Mouse (Mus musculus) intestine, postnatal 0 days (tissue): ENCODE results near the gene Haus4. TPM values are rescaled to one million over a fixed set of nuclear protein-coding genes. Genes with fewer than 3 reads are reported as not detected.

Experiments used
- ATAC-seq: fragments of 200-750 bp; cut with Nextera tagmentation; 2 replicates; pipeline ENCODE4 v1.8.0; 2017; ENCODE audit warnings: mild to moderate bottlenecking, moderate TSS enrichment, moderate library complexity
- H3K27ac ChIP-seq: fragments of 300-500 bp; sonication (generic); 2 replicates; pipeline ENCODE4 v1.5.1; 2014; ENCODE audit warnings: mild to moderate bottlenecking, low read depth, low read length, moderate library complexity
- H3K27me3 ChIP-seq: fragments of 300-500 bp; sonication (generic); replicated peaks from 2 replicates; pipeline ENCODE4 v1.6.1; 2014; ENCODE audit warnings: low read length, mixed read lengths; ENCODE audit not compliant: control insufficient read depth, insufficient read depth
- H3K36me3 ChIP-seq: fragments of 300-500 bp; sonication (generic); 2 replicates; pipeline ENCODE4 v1.6.1; 2014; ENCODE audit warnings: mild to moderate bottlenecking, moderate library complexity; ENCODE audit not compliant: control insufficient read depth, insufficient read depth
- H3K4me1 ChIP-seq: fragments of 300-500 bp; sonication (generic); replicated peaks from 2 replicates; pipeline ENCODE4 v1.6.1; 2014; ENCODE audit warnings: antibody characterized with exemption, low read length, mixed read lengths; ENCODE audit not compliant: control insufficient read depth, insufficient read depth
- H3K4me2 ChIP-seq: fragments of 300-500 bp; sonication (generic); replicated peaks from 2 replicates; pipeline ENCODE4 v1.6.1; 2014; ENCODE audit warnings: low read depth, mild to moderate bottlenecking, moderate library complexity
- H3K4me3 ChIP-seq: fragments of 300-500 bp; sonication (generic); 2 replicates; pipeline ENCODE4 v1.5.1; 2014; ENCODE audit warnings: low read depth, low read length
- H3K9ac ChIP-seq: fragments of 300-500 bp; sonication (generic); 2 replicates; pipeline ENCODE4 v1.6.1; 2014; ENCODE audit warnings: mild to moderate bottlenecking, low read depth, low read length
- H3K9me3 ChIP-seq: fragments of 300-500 bp; sonication (generic); 2 replicates; pipeline ENCODE4 v1.6.1; 2016; ENCODE audit warnings: mixed run types; ENCODE audit not compliant: control insufficient read depth
- CTCF ChIP-seq: sonication (generic); IDR thresholded peaks from 2 replicates; pipeline ENCODE4 v1.5.1; 2016; ENCODE audit warnings: low read depth, mild to moderate bottlenecking, control low read depth, antibody characterized with exemption, moderate library complexity
- WGBS: fragments of 180-500 bp; shearing (Covaris S2); extraction: QIAGEN DNeasy Blood & Tissue Kit; methylation state at CpG from one replicate; pipeline ENCODE4 v1.1.7; 2014; 5-methylcytosine and 5-hydroxymethylcytosine counted together
- polyA plus RNA-seq: library from polyadenylated mRNA; unstranded; fragments of >200 nt; fragmentation: Nextera tagmentation; extraction: Ambion mirVana; gene quantifications from 2 replicates; pipeline ENCODE4 v1.2.1, GENCODE M21; 2015

Haus4 gene
- polyA plus RNA-seq, 1 experiment from 2014 or later = 28.2 TPM

GRCm38 (mm10) chr14:54575031-54575430, 20.6 kb upstream of the Haus4 start:
- no peak for TF ChIP-seq CTCF
- no peaks in the 10 kb centered on the region for H3K27me3 ChIP-seq
- H3K27ac ChIP-seq = no peak overlapping the region
- peak overlapping the region; percentile 97 for H3K4me2 ChIP-seq
- H3K36me3 ChIP-seq = peaks cover 4% of the 10 kb centered on the region; the same call in 1 of the 2 replicates
- ATAC-seq = no peak
- 14% methylated on average over 8 of the region's 8 CpGs for WGBS
- peak overlapping the region; percentile 78 for H3K4me3 ChIP-seq
- peak overlapping the region; percentile 84; the same call in 1 of the 2 replicates for H3K9ac ChIP-seq
- H3K9me3 ChIP-seq = no peaks in the 10 kb centered on the region
- 0 out of 2 replicates have a peak, but pooled peaks cover 15% of the 10 kb centered on the region for H3K4me1 ChIP-seq

- TF ChIP-seq CTCF = no peak
- Histone ChIP-seq H3K27ac (no peak overlapping the region), H3K9ac (0 out of 2 replicates have a peak overlapping the region, but pooled peaks have one; percentile 4), H3K4me3 (no peak overlapping the region), H3K9me3 (no peaks in the 10 kb centered on the region), H3K36me3 (peaks cover 12% of the 10 kb centered on the region; the same call in 1 of the 2 replicates), H3K4me1 (0 out of 2 replicates have a peak, but pooled peaks cover 15% of the 10 kb centered on the region), H3K27me3 (no peaks in the 10 kb centered on the region), H3K4me2 (peak overlapping the region; percentile 97)
- no peak for ATAC-seq
- 28% methylated on average over 4 of the region's 4 CpGs for WGBS
These were observed 19.8 kb upstream of the Haus4 start for GRCm38 (mm10) chr14:54574253-54574652.

- Histone ChIP-seq H3K36me3 (peaks cover 21% of the 10 kb centered on the region; the same call in 1 of the 2 replicates), H3K4me3 (peak overlapping the region; percentile 7; the same call in 1 of the 2 replicates), H3K9ac (no peak overlapping the region), H3K9me3 (no peaks in the 10 kb centered on the region), H3K27ac (peak overlapping the region; percentile 79), H3K4me2 (peak overlapping the region; percentile 52), H3K4me1 (0 out of 2 replicates have a peak, but pooled peaks cover 15% of the 10 kb centered on the region), H3K27me3 (no peaks in the 10 kb centered on the region)
- peak; percentile 83 for ATAC-seq
- no peak for TF ChIP-seq CTCF
- WGBS = 11% methylated on average over 14 of the region's 14 CpGs
These were observed 18.6 kb upstream of the Haus4 start for GRCm38 (mm10) chr14:54572790-54573736.

GRCm38 (mm10) chr14:54572122-54572521, 17.7 kb upstream of the Haus4 start:
- H3K27ac ChIP-seq = peak overlapping the region; percentile 41; the same call in 1 of the 2 replicates
- 0 out of 2 replicates have a peak overlapping the region, but pooled peaks have one; percentile 3 for H3K4me3 ChIP-seq
- H3K36me3 ChIP-seq = peaks cover 26% of the 10 kb centered on the region; the same call in 1 of the 2 replicates
- H3K4me2 ChIP-seq = 0 out of 2 replicates have a peak overlapping the region, but pooled peaks have one; percentile 52
- no peaks in the 10 kb centered on the region for H3K9me3 ChIP-seq
- H3K27me3 ChIP-seq = no peaks in the 10 kb centered on the region
- H3K9ac ChIP-seq = no peak overlapping the region
- 62% methylated on average over 4 of the region's 4 CpGs for WGBS
- no peak for TF ChIP-seq CTCF
- no peak for ATAC-seq
- H3K4me1 ChIP-seq = 0 out of 2 replicates have a peak, but pooled peaks cover 15% of the 10 kb centered on the region

- H3K4me2 ChIP-seq = no peak overlapping the region
- no peak overlapping the region for H3K9ac ChIP-seq
- H3K27ac ChIP-seq = no peak overlapping the region
- H3K27me3 ChIP-seq = no peaks in the 10 kb centered on the region
- no peaks in the 10 kb centered on the region for H3K9me3 ChIP-seq
- ATAC-seq = no peak
- H3K4me1 ChIP-seq = 0 out of 2 replicates have a peak, but pooled peaks cover 15% of the 10 kb centered on the region
- 71% methylated on average over 17 of the region's 17 CpGs for WGBS
- H3K36me3 ChIP-seq = peaks cover 26% of the 10 kb centered on the region; the same call in 1 of the 2 replicates
- no peak for TF ChIP-seq CTCF
- no peak overlapping the region for H3K4me3 ChIP-seq
These were observed 15.3 kb upstream of the Haus4 start for GRCm38 (mm10) chr14:54569451-54570392.
